Mouse (Mus musculus): Measurements from ENCODE around the gene H2al1i. TPM values are rescaled to one million over a fixed set of nuclear protein-coding genes. Genes with fewer than 3 reads are reported as not detected.
A peak's percentile ranks its signal among the peaks of the same experiment; 100 is the strongest.

Gene H2al1i
- polyA plus RNA-seq, 1 experiment from 2014 or later, result not detected

GRCm38 (mm10) chrX:11360823-11361222, 36.4 kb downstream of the H2al1i start:
- Histone ChIP-seq H3K4me3 (ENCODE audit: low read depth, low read length) (no peak overlapping the region), H3K27me3 (replicated peaks; ENCODE audit: insufficient read depth, low read length) (no peaks in the 10 kb centered on the region), H3K4me2 (replicated peaks; ENCODE audit: low read depth, low read length) (no peak overlapping the region), H3K27ac (ENCODE audit: low read length) (no peak overlapping the region), H3K9me3 (ENCODE audit: low read length) (no peaks in the 10 kb centered on the region), H3K9ac (replicated peaks; ENCODE audit: low read depth) (no peak overlapping the region), H3K4me1 (ENCODE audit: insufficient read depth, low read depth, low read length) (no peaks in the 10 kb centered on the region), H3K36me3 (ENCODE audit: insufficient read depth, low read length) (no peaks in the 10 kb centered on the region)
- DNase-seq (ENCODE audit: low spot score), result no peak
- ATAC-seq, result no peak
- 80% methylated on average over 6 of the region's 6 CpGs for WGBS
- TF ChIP-seq EP300 (IDR thresholded peaks at IDR 0.05), result no peak
- no peak for TF ChIP-seq CTCF (IDR thresholded peaks at IDR 0.05)

- no peak for DNase-seq (ENCODE audit: low spot score)
- Histone ChIP-seq H3K36me3 (ENCODE audit: insufficient read depth, low read length) (no peaks in the 10 kb centered on the region), H3K27me3 (replicated peaks; ENCODE audit: insufficient read depth, low read length) (no peaks in the 10 kb centered on the region), H3K4me2 (replicated peaks; ENCODE audit: low read depth, low read length) (no peak overlapping the region), H3K4me1 (ENCODE audit: insufficient read depth, low read depth, low read length) (no peaks in the 10 kb centered on the region), H3K27ac (ENCODE audit: low read length) (no peak overlapping the region), H3K4me3 (ENCODE audit: low read depth, low read length) (no peak overlapping the region), H3K9me3 (ENCODE audit: low read length) (no peaks in the 10 kb centered on the region), H3K9ac (replicated peaks; ENCODE audit: low read depth) (no peak overlapping the region)
- WGBS, result 84% methylated on average over 2 of the region's 2 CpGs
- no peak for TF ChIP-seq EP300 (IDR thresholded peaks at IDR 0.05)
- TF ChIP-seq CTCF (IDR thresholded peaks at IDR 0.05), result no peak
- no peak for ATAC-seq
Observed at GRCm38 (mm10) chrX:11361261-11361660, 36.8 kb downstream of the H2al1i start.

- 41% methylated on average over 6 of the region's 6 CpGs for WGBS
- no peaks in the 10 kb centered on the region for H3K4me1 ChIP-seq (ENCODE audit: insufficient read depth, low read depth, low read length)
- ATAC-seq, result no peak
- no peak overlapping the region for H3K9ac ChIP-seq (replicated peaks; ENCODE audit: low read depth)
- no peaks in the 10 kb centered on the region for H3K36me3 ChIP-seq (ENCODE audit: insufficient read depth, low read length)
- no peak overlapping the region for H3K27ac ChIP-seq (ENCODE audit: low read length)
- no peaks in the 10 kb centered on the region for H3K27me3 ChIP-seq (replicated peaks; ENCODE audit: insufficient read depth, low read length)
- peak; percentile 13 for DNase-seq (ENCODE audit: low spot score)
- no peak for TF ChIP-seq CTCF (IDR thresholded peaks at IDR 0.05)
- TF ChIP-seq EP300 (IDR thresholded peaks at IDR 0.05), result no peak
- no peaks in the 10 kb centered on the region for H3K9me3 ChIP-seq (ENCODE audit: low read length)
- H3K4me2 ChIP-seq (replicated peaks; ENCODE audit: low read depth, low read length), result no peak overlapping the region
- H3K4me3 ChIP-seq (ENCODE audit: low read depth, low read length), result no peak overlapping the region
Observed at GRCm38 (mm10) chrX:11363890-11364289, 39.4 kb downstream of the H2al1i start.

- Histone ChIP-seq H3K36me3 (ENCODE audit: insufficient read depth, low read length) (no peaks in the 10 kb centered on the region), H3K27me3 (replicated peaks; ENCODE audit: insufficient read depth, low read length) (no peaks in the 10 kb centered on the region), H3K4me2 (replicated peaks; ENCODE audit: low read depth, low read length) (no peak overlapping the region), H3K9me3 (ENCODE audit: low read length) (no peaks in the 10 kb centered on the region), H3K9ac (replicated peaks; ENCODE audit: low read depth) (no peak overlapping the region), H3K4me3 (ENCODE audit: low read depth, low read length) (no peak overlapping the region), H3K4me1 (ENCODE audit: insufficient read depth, low read depth, low read length) (no peaks in the 10 kb centered on the region), H3K27ac (ENCODE audit: low read length) (no peak overlapping the region)
- TF ChIP-seq EP300 (IDR thresholded peaks at IDR 0.05), result no peak
- TF ChIP-seq CTCF (IDR thresholded peaks at IDR 0.05), result no peak
- ATAC-seq (no peak), DNase-seq (ENCODE audit: low spot score) (no peak)
- 51% methylated on average over 12 of the region's 12 CpGs for WGBS
Observed at GRCm38 (mm10) chrX:11365151-11365550, 40.7 kb downstream of the H2al1i start.

Other genes with a start within 250 kb of the H2al1i start
- not detected in 2 replicates for gene H2al1a, start 25.4 kb upstream of the H2al1i start, polyA plus RNA-seq (2015; fragmentation: Nextera tagmentation; extraction: Ambion mirVana)
- not detected in 2 replicates for gene H2al1b, start 22.2 kb upstream of the H2al1i start, polyA plus RNA-seq (2015; fragmentation: Nextera tagmentation; extraction: Ambion mirVana)
- gene H2al1c, start 19.0 kb upstream of the H2al1i start, polyA plus RNA-seq (2015; fragmentation: Nextera tagmentation; extraction: Ambion mirVana), result not detected in 2 replicates
- not detected in 2 replicates for gene H2al1d, start 15.8 kb upstream of the H2al1i start, polyA plus RNA-seq (2015; fragmentation: Nextera tagmentation; extraction: Ambion mirVana)
- gene H2al1e, start 12.7 kb upstream of the H2al1i start, polyA plus RNA-seq (2015; fragmentation: Nextera tagmentation; extraction: Ambion mirVana), result not detected in 2 replicates
- gene H2al1f, start 9.5 kb upstream of the H2al1i start, polyA plus RNA-seq (2015; fragmentation: Nextera tagmentation; extraction: Ambion mirVana), result not detected in 2 replicates
- not detected in 2 replicates for gene H2al1g, start 6.4 kb upstream of the H2al1i start, polyA plus RNA-seq (2015; fragmentation: Nextera tagmentation; extraction: Ambion mirVana)
- gene H2al1h, start 3.2 kb upstream of the H2al1i start, polyA plus RNA-seq (2015; fragmentation: Nextera tagmentation; extraction: Ambion mirVana), result not detected in 2 replicates
- gene H2al1j, start 3.2 kb downstream of the H2al1i start, polyA plus RNA-seq (2015; fragmentation: Nextera tagmentation; extraction: Ambion mirVana), result not detected in 2 replicates

Measured in lung, postnatal 0 days (tissue).